Mouse (Mus musculus) neural tube, embryonic 12.5 days (tissue): ENCODE data around the gene Mtus2. TPM values are rescaled to one million over a fixed set of nuclear protein-coding genes. Genes with fewer than 3 reads are reported as not detected.

Source experiments
- ATAC-seq: fragments of 200-750 bp; cut with Nextera tagmentation; 2 replicates; pipeline ENCODE4 v1.8.0; 2017; ENCODE audit warnings: low read depth, mild to moderate bottlenecking, moderate TSS enrichment, moderate library complexity; ENCODE audit not compliant: low FRiP score
- H3K27ac ChIP-seq: fragments of 300-500 bp; sonication (generic); 2 replicates; pipeline ENCODE4 v1.5.1; 2016
- H3K27me3 ChIP-seq: fragments of 300-500 bp; sonication (generic); replicated peaks from 2 replicates; pipeline ENCODE4 v1.6.1; 2016; ENCODE audit warnings: mild to moderate bottlenecking
- H3K36me3 ChIP-seq: fragments of 300-500 bp; sonication (generic); 2 replicates; pipeline ENCODE4 v1.6.1; 2016; ENCODE audit warnings: mild to moderate bottlenecking
- H3K4me1 ChIP-seq: fragments of 300-500 bp; sonication (generic); 2 replicates; pipeline ENCODE4 v1.6.1; 2016
- H3K4me2 ChIP-seq: fragments of 300-500 bp; sonication (generic); replicated peaks from 2 replicates; pipeline ENCODE4 v1.6.1; 2016; ENCODE audit warnings: mild to moderate bottlenecking
- H3K4me3 ChIP-seq: fragments of 300-500 bp; sonication (generic); 2 replicates; pipeline ENCODE4 v1.5.1; 2016
- H3K9ac ChIP-seq: fragments of 300-500 bp; sonication (generic); 2 replicates; pipeline ENCODE4 v1.6.1; 2016; ENCODE audit warnings: mild to moderate bottlenecking
- H3K9me3 ChIP-seq: fragments of 300-500 bp; sonication (generic); 2 replicates; pipeline ENCODE4 v1.6.1; 2016; ENCODE audit warnings: mild to moderate bottlenecking
- WGBS: fragments of 180-500 bp; shearing (Covaris S2); methylation state at CpG from one replicate; pipeline ENCODE4 v1.1.7; 2016; 5-methylcytosine and 5-hydroxymethylcytosine counted together
- polyA plus RNA-seq: library from polyadenylated mRNA; unstranded; fragments of >200 nt; fragmentation: Nextera tagmentation; extraction: Ambion mirVana; gene quantifications from 2 replicates; pipeline ENCODE4 v1.2.1, GENCODE M21; 2016

The Mtus2 gene
- 53.5 and 54.9 TPM in 2 replicates for polyA plus RNA-seq

- H3K4me2 ChIP-seq: peak within 1 kb of the TSS; percentile 95
- H3K27me3 ChIP-seq: peaks cover 18% of the 10 kb centered on the region
- peak; percentile 92 for ATAC-seq
- H3K27ac ChIP-seq: 0 out of 2 replicates have a peak within 1 kb of the TSS, but pooled peaks have one; percentile 51
- whole genome bisulfite sequencing: 1% methylated on average over 55 of the region's 55 CpGs
- H3K4me1 ChIP-seq: peaks cover 9% of the 10 kb centered on the region; the same call in 1 of the 2 replicates
- peak within 1 kb of the TSS; percentile 75 for H3K9ac ChIP-seq
- H3K4me3 ChIP-seq: peak within 1 kb of the TSS; percentile 65
- no peaks in the 10 kb centered on the region for H3K9me3 ChIP-seq
- no peaks in the 10 kb centered on the region for H3K36me3 ChIP-seq
Measured at GRCm38 (mm10) chr5:147956821-147957564, at the start of gene Mtus2. Gene Mtus2 (plus strand): TSS chr5:147957320.

GRCm38 (mm10) chr5:147907851-147908250 is 49.3 kb upstream of the Mtus2 start:
- no peak overlapping the region for H3K4me2 ChIP-seq
- ATAC-seq: no peak
- no peaks in the 10 kb centered on the region for H3K9me3 ChIP-seq
- H3K27me3 ChIP-seq: no peaks in the 10 kb centered on the region
- no peak overlapping the region for H3K27ac ChIP-seq
- no peaks in the 10 kb centered on the region for H3K4me1 ChIP-seq
- H3K4me3 ChIP-seq: no peak overlapping the region
- H3K9ac ChIP-seq: no peak overlapping the region
- H3K36me3 ChIP-seq: no peaks in the 10 kb centered on the region
- 79% methylated on average over 8 of the region's 8 CpGs for WGBS

- Histone ChIP-seq H3K27ac (no peak overlapping the region), H3K4me3 (no peak overlapping the region), H3K9me3 (no peaks in the 10 kb centered on the region), H3K9ac (no peak overlapping the region), H3K4me1 (no peaks in the 10 kb centered on the region), H3K36me3 (no peaks in the 10 kb centered on the region), H3K27me3 (no peaks in the 10 kb centered on the region), H3K4me2 (no peak overlapping the region)
- 89% methylated on average over 12 of the region's 12 CpGs for whole genome bisulfite sequencing
- ATAC-seq: no peak
Measured at GRCm38 (mm10) chr5:147910807-147911509, 46.2 kb upstream of the Mtus2 start.

- Histone ChIP-seq H3K27ac (no peak overlapping the region), H3K4me1 (no peaks in the 10 kb centered on the region), H3K4me3 (no peak overlapping the region), H3K4me2 (no peak overlapping the region), H3K9ac (no peak overlapping the region), H3K27me3 (no peaks in the 10 kb centered on the region), H3K9me3 (no peaks in the 10 kb centered on the region), H3K36me3 (no peaks in the 10 kb centered on the region)
- ATAC-seq: no peak
- 80% methylated on average over 5 of the region's 5 CpGs for WGBS
Measured at GRCm38 (mm10) chr5:147911744-147912143, 45.4 kb upstream of the Mtus2 start.

DNA sequence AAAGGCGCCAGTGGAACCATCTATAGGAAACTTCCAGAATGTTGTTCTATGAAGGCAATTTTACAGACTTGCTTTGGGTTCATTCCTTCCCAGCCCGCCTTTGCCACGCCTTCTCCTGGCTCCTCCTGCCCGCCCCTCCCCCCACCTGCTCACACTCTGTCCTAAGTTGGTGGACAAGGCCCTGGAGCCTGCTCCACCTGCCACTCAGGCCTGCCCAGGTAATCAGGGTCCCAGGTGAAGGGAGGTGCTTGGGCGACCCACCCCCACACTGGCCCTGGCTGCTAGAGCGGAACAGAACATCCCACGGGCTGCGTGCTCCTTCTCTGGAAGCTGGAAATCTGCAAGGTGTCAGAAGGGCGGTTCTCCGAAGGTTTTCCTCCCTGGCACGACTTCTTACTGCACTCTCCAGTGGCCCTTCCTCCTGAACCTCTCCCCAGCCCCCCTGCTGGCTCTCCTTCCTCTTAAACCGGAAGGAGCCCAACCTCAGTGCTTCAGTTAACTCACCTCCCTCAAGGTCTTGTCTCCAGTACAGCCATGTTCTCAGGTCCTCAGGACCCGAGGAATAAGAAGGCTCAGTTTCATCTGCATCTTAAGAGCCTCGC is 43.8 kb upstream of the Mtus2 start:
- ATAC-seq: no peak
- no peaks in the 10 kb centered on the region for H3K36me3 ChIP-seq
- no peak overlapping the region for H3K4me3 ChIP-seq
- H3K9ac ChIP-seq: no peak overlapping the region
- no peaks in the 10 kb centered on the region for H3K27me3 ChIP-seq
- 44% methylated on average over 14 of the region's 14 CpGs for WGBS
- H3K4me1 ChIP-seq: no peaks in the 10 kb centered on the region
- H3K27ac ChIP-seq: no peak overlapping the region
- no peaks in the 10 kb centered on the region for H3K9me3 ChIP-seq
- H3K4me2 ChIP-seq: no peak overlapping the region

DNA sequence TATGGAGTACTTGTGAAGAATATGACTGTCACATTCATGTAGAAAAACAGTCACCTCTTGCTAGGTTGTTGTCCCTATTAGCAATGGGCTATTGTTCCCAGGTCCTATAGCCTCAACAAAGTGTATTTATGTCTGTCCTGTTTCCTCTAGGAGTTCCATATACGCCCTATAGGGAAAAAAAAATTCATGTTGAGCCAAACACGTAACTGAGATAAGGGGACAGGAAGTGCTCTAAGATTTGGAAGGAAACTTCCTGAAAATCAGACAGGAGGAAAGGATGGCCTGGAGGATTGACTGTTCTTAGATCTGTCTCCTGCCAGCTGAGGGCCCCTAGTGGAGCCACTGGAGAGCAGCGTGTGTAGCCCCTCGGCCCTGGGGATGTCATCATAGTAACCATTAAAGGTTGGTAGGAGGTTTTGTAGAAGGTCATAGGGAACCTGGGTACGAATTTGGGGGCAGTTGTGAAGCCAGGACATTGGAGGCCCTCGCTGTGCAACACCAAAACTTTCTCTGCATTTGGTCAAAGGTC is 42.0 kb upstream of the Mtus2 start:
- Histone ChIP-seq H3K9me3 (no peaks in the 10 kb centered on the region), H3K4me3 (no peak overlapping the region), H3K4me2 (no peak overlapping the region), H3K4me1 (no peaks in the 10 kb centered on the region), H3K27me3 (no peaks in the 10 kb centered on the region), H3K36me3 (no peaks in the 10 kb centered on the region), H3K9ac (no peak overlapping the region), H3K27ac (no peak overlapping the region)
- ATAC-seq: no peak
- 59% methylated on average over 6 of the region's 6 CpGs for WGBS

DNA sequence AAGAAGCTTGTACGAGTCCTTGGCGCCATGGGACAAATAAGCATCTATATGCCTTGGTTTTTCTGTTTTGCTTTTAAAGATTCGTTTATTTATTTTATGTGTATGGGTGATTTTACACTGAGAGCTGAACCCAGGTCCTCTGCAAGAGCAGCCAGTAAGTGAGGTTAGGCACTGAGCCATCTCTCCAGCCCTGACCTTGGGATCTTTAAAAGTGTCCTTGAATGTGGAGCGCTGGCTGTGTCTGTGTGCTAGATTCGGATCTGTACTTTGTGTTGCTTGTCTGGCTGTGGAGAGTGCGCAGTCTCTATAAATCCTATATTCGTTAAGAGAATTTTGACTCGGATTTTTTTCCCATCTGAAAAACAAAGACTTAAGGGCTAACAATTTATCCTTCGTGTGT is 40.9 kb upstream of the Mtus2 start:
- WGBS: 87% methylated on average over 9 of the region's 9 CpGs
- Histone ChIP-seq H3K9me3 (no peaks in the 10 kb centered on the region), H3K4me3 (no peak overlapping the region), H3K4me1 (no peaks in the 10 kb centered on the region), H3K4me2 (no peak overlapping the region), H3K36me3 (no peaks in the 10 kb centered on the region), H3K27ac (no peak overlapping the region), H3K9ac (no peak overlapping the region), H3K27me3 (no peaks in the 10 kb centered on the region)
- no peak for ATAC-seq

GRCm38 (mm10) chr5:147918044-147918846 is 38.9 kb upstream of the Mtus2 start:
- no peaks in the 10 kb centered on the region for H3K4me1 ChIP-seq
- H3K36me3 ChIP-seq: no peaks in the 10 kb centered on the region
- no peak for ATAC-seq
- no peak overlapping the region for H3K9ac ChIP-seq
- H3K4me2 ChIP-seq: no peak overlapping the region
- H3K9me3 ChIP-seq: no peaks in the 10 kb centered on the region
- no peak overlapping the region for H3K4me3 ChIP-seq
- H3K27ac ChIP-seq: no peak overlapping the region
- WGBS: 82% methylated on average over 17 of the region's 17 CpGs
- no peaks in the 10 kb centered on the region for H3K27me3 ChIP-seq

DNA sequence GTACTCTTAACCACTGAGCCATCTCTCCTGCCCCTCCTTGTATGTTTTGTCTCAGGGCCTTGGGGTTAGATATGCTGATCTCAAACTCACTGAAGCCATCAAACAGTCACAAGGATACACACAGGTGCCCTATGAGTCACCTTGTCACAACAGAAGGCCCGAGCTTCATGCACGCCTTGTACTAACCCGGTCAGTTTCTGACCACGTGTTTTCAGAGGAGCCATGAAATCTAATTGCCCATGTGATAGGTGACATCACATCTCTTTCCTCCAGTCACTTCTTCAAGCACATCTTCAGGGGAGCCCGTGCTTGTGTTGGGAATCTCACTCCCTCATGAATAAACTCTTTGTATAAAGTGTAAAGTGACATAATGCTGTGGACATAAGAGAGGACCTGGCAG is 32.5 kb upstream of the Mtus2 start:
- Histone ChIP-seq H3K4me3 (no peak overlapping the region), H3K36me3 (no peaks in the 10 kb centered on the region), H3K4me2 (no peak overlapping the region), H3K9ac (no peak overlapping the region), H3K27me3 (no peaks in the 10 kb centered on the region), H3K27ac (no peak overlapping the region), H3K4me1 (no peaks in the 10 kb centered on the region), H3K9me3 (no peaks in the 10 kb centered on the region)
- ATAC-seq: no peak
- WGBS: 82% methylated on average over 5 of the region's 5 CpGs

- no peak overlapping the region for H3K27ac ChIP-seq
- no peak overlapping the region for H3K4me3 ChIP-seq
- no peaks in the 10 kb centered on the region for H3K9me3 ChIP-seq
- no peak for ATAC-seq
- H3K4me1 ChIP-seq: no peaks in the 10 kb centered on the region
- no peaks in the 10 kb centered on the region for H3K27me3 ChIP-seq
- WGBS: 70% methylated on average over 15 of the region's 15 CpGs
- H3K9ac ChIP-seq: no peak overlapping the region
- H3K36me3 ChIP-seq: no peaks in the 10 kb centered on the region
- no peak overlapping the region for H3K4me2 ChIP-seq
Measured at GRCm38 (mm10) chr5:147925935-147926604, 31.1 kb upstream of the Mtus2 start.

DNA sequence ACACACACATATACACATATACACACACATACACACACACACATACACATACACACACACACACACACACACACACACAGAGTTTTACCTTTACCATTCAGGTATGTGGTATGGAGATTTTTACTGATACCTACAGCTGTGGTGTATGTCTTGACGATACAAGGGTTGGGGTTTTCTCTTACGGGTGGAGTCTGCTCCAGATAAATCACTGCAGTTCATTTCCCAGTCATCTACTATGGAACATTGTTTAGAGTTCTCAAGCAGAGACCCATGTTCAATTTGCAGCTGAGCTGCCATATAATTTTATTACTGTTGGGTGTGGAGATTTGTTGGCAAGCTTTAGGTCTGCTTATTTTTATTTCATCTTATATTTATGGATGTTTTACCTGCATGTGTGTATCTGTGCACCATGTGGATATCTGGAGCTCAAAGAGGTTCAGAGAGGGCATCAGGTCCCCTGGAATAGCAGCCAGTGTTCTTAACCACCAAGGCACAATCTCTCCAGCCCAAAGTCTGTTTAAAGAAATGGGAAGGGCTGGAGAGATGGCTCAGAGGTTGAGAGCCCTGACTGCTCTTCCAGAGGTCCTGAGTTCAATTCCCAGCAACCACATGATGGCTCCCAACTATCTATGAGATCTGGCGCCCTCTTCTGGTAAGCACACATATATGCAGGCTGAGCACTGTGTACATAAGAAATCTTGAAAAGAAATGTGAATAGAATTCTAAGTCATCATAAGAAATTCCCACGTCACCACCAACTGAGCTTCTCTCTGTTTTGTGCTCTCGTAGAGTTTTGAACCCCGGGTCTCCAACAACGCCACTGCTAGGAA is 28.2 kb upstream of the Mtus2 start:
- no peaks in the 10 kb centered on the region for H3K36me3 ChIP-seq
- no peak overlapping the region for H3K9ac ChIP-seq
- no peaks in the 10 kb centered on the region for H3K9me3 ChIP-seq
- H3K4me1 ChIP-seq: no peaks in the 10 kb centered on the region
- H3K4me2 ChIP-seq: no peak overlapping the region
- ATAC-seq: no peak
- no peak overlapping the region for H3K4me3 ChIP-seq
- no peaks in the 10 kb centered on the region for H3K27me3 ChIP-seq
- 79% methylated on average over 7 of the region's 7 CpGs for WGBS
- no peak overlapping the region for H3K27ac ChIP-seq
